Mouse (Mus musculus) cortical plate, adult 2 months (tissue): Measurements from ENCODE around the gene Slc22a15.

Source experiments
- CTCF ChIP-seq: fragments of 200-500 bp; IDR thresholded peaks from 2 replicates; pipeline ENCODE4 v1.5.1; 2011; ENCODE audit warnings: mild to moderate bottlenecking, control low read depth, low read length; ENCODE audit not compliant: insufficient read depth; ENCODE audit errors: extremely low read depth
- POLR2A ChIP-seq: fragments of 200-500 bp; IDR thresholded peaks from 2 replicates; pipeline ENCODE4 v1.6.1; 2011; ENCODE audit warnings: mild to moderate bottlenecking, low read length, control low read depth; ENCODE audit not compliant: insufficient read depth; ENCODE audit errors: extremely low read depth

- no peak for TF ChIP-seq CTCF
- no peak for TF ChIP-seq POLR2A
Measured at GRCm38 (mm10) chr3:101912041-101912440, 12.2 kb downstream of the Slc22a15 start.
